Mouse (Mus musculus) cerebellum, adult 2 months (tissue): Measurements from ENCODE around the gene En1.

ENCODE experiments used
- CTCF ChIP-seq: fragments of 200-500 bp; IDR thresholded peaks from 2 replicates; pipeline ENCODE4 v1.5.1; 2011; ENCODE audit warnings: low read depth, mild to moderate bottlenecking, control low read depth, low read length, moderate library complexity, borderline replicate concordance; ENCODE audit not compliant: insufficient read depth
- POLR2A ChIP-seq: fragments of 200-500 bp; IDR thresholded peaks from 2 replicates; pipeline ENCODE4 v1.6.1; 2011; ENCODE audit warnings: low read length, control low read depth, borderline replicate concordance; ENCODE audit not compliant: insufficient read depth

- TF ChIP-seq CTCF: no peak
- no peak for TF ChIP-seq POLR2A
These were observed 4.7 kb downstream of the En1 start for GRCm38 (mm10) chr1:120606641-120607575.
